Mouse (Mus musculus): ENCODE measurements around the gene Palm. TPM values are rescaled to one million over a fixed set of nuclear protein-coding genes. Genes with fewer than 3 reads are reported as not detected.
A peak's percentile ranks its signal among the peaks of the same experiment; 100 is the strongest.

Gene Palm
- polyA plus RNA-seq (2012; rRNA removed) (55.8 and 72.7 TPM in 2 replicates), polyA plus RNA-seq (2014; fragmentation: Nextera tagmentation; extraction: Ambion mirVana) (76.2 and 83.8 TPM in 2 replicates)

DNA sequence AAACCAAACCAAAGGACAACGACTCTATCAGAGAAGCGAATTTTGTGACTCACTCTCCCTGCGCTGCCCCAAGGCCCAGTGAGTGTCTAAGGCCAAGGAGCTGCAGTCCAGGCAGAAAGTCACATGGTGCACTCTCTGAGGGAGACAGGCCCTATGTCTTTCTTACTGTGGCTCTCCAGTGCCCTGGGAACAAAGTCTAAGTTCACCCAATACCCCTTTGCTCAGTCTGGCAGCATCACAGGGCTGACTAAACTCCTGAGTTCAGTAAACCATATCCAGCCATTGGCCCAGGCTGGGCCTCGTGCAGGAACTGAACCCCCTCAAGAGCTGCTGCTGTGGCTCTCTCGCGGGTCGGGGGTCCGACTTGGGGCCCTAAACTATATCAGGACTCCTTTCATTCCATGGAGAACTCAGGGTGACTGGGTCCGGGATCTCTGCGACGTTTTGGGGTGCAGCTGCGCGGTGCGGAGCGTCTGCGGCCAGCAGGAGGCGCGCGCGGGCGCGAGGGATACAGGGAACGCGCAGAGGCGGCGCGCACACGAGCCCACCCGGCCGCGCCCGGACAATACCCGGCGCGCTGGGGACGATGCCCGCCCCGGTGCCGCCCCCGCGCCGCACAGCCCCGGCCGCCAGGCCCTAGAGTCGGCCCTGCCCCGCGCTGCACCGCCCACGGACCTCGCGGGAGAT, at the start of gene Palm:
Gene Palm (plus strand): TSS at position 522 of the 687 bp plus-strand sequence.
- H3K4me3 ChIP-seq (replicated peaks; ENCODE audit: low read length), result peak within 1 kb of the TSS; percentile 76
- peak within 1 kb of the TSS; percentile 85 for H3K4me2 ChIP-seq (replicated peaks; ENCODE audit: low read depth, low read length, severe bottlenecking)
- 0 out of 2 replicates have a peak, but pooled peaks cover 3% of the 10 kb centered on the region for H3K36me3 ChIP-seq (ENCODE audit: control insufficient read depth, insufficient read depth, low read length)
- ATAC-seq (ENCODE audit: low FRiP score, low read depth) (peak; percentile 56), DNase-seq (ENCODE audit: low spot score) (peak; percentile 78)
- peaks cover 9% of the 10 kb centered on the region for H3K4me1 ChIP-seq (ENCODE audit: control insufficient read depth, insufficient read depth, low read length)
- H3K9me3 ChIP-seq (ENCODE audit: control insufficient read depth, low read length), result no peaks in the 10 kb centered on the region
- 10% methylated on average over 27 of the region's 51 CpGs for WGBS
- 0 out of 2 replicates have a peak, but pooled peaks have one; percentile 13 for TF ChIP-seq POLR2A (IDR thresholded peaks at IDR 0.05; ENCODE audit: borderline replicate concordance, extremely low read depth, insufficient read depth, insufficient read length)
- H3K27me3 ChIP-seq (ENCODE audit: control insufficient read depth, insufficient read depth, low read length), result no peaks in the 10 kb centered on the region
- H3K27ac ChIP-seq (replicated peaks; ENCODE audit: low read depth, low read length), result peak within 1 kb of the TSS; percentile 72
- peak within 1 kb of the TSS; percentile 85 for H3K9ac ChIP-seq (ENCODE audit: low read depth, low read length, severe bottlenecking)

DNA sequence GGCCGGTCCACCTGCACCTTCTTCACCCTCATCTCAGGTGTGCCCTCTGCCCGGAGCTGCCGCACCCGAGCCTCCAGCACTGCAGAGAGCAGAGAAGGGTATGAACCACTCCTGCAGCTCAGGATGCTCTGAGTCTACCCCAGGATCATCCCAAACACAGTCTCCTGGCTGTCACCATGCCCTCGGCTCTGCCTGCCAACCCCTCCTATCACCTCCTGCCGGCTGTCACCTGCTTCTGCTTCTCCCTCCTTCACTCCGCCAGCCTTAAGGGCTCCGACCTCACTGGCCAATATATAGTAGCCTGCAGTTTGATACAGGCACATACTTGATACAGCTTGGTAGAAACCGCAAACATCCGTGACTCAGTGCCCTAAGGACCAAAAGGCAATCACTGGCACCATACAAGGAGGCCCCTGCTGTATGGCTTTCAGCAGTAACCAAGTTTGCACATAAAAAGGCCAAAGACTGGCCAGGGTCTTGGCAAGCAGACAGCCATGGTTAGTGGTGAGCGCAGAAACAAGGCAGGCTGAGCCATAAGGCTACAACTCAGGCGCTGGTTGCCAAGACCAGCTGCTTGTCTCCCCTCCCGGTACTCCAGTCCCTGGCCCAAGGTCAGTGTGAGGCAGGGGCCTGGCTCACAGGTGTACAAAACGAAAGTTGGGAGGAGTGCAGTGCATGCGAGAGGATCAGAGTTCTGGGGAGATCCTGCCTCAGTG, 49.6 kb upstream of the Palm start:
- peaks cover 28% of the 10 kb centered on the region for H3K9me3 ChIP-seq (ENCODE audit: control insufficient read depth, low read length)
- ATAC-seq (ENCODE audit: low FRiP score, low read depth) (no peak), DNase-seq (ENCODE audit: low spot score) (no peak)
- peaks cover 4% of the 10 kb centered on the region; the same call in 1 of the 2 replicates for H3K4me1 ChIP-seq (ENCODE audit: control insufficient read depth, insufficient read depth, low read length)
- H3K36me3 ChIP-seq (ENCODE audit: control insufficient read depth, insufficient read depth, low read length), result peaks cover 55% of the 10 kb centered on the region
- no peak for TF ChIP-seq POLR2A (IDR thresholded peaks at IDR 0.05; ENCODE audit: borderline replicate concordance, extremely low read depth, insufficient read depth, insufficient read length)
- no peak overlapping the region for H3K9ac ChIP-seq (ENCODE audit: low read depth, low read length, severe bottlenecking)
- H3K4me3 ChIP-seq (replicated peaks; ENCODE audit: low read length), result no peak overlapping the region
- H3K4me2 ChIP-seq (replicated peaks; ENCODE audit: low read depth, low read length, severe bottlenecking), result no peak overlapping the region
- H3K27me3 ChIP-seq (ENCODE audit: control insufficient read depth, insufficient read depth, low read length), result no peaks in the 10 kb centered on the region
- no peak overlapping the region for H3K27ac ChIP-seq (replicated peaks; ENCODE audit: low read depth, low read length)
- WGBS, result 91% methylated on average over 15 of the region's 15 CpGs

DNA sequence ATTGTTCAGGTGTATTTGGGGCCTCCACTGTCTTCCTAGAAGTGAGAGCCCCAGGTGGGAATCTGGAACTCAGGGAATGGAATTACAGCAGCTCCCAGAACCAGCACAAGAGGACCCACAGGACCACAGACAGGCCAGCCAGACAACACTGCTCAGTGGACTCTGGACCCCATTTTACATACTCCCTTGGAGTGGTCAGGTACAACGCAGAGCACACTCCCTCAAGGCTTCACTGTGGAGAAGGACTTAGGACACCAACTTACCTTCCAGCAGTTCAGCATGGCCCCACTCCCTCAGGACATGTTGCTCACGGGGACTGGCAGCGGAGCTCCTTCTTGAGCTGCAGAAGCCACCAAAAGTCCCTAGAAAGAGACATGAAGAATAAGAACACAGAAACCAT, 48.0 kb upstream of the Palm start:
- no peak for ATAC-seq (ENCODE audit: low FRiP score, low read depth)
- no peak for TF ChIP-seq POLR2A (IDR thresholded peaks at IDR 0.05; ENCODE audit: borderline replicate concordance, extremely low read depth, insufficient read depth, insufficient read length)
- 81% methylated on average over 3 of the region's 3 CpGs for WGBS
- H3K36me3 ChIP-seq (ENCODE audit: control insufficient read depth, insufficient read depth, low read length), result peaks cover 39% of the 10 kb centered on the region
- H3K4me3 ChIP-seq (replicated peaks; ENCODE audit: low read length), result peak overlapping the region; percentile 50
- H3K9me3 ChIP-seq (ENCODE audit: control insufficient read depth, low read length), result peaks cover 12% of the 10 kb centered on the region
- no peak overlapping the region for H3K27ac ChIP-seq (replicated peaks; ENCODE audit: low read depth, low read length)
- no peaks in the 10 kb centered on the region for H3K27me3 ChIP-seq (ENCODE audit: control insufficient read depth, insufficient read depth, low read length)
- H3K4me2 ChIP-seq (replicated peaks; ENCODE audit: low read depth, low read length, severe bottlenecking), result peak overlapping the region; percentile 54
- H3K4me1 ChIP-seq (ENCODE audit: control insufficient read depth, insufficient read depth, low read length), result peaks cover 4% of the 10 kb centered on the region; the same call in 1 of the 2 replicates
- H3K9ac ChIP-seq (ENCODE audit: low read depth, low read length, severe bottlenecking), result no peak overlapping the region
- no peak for DNase-seq (ENCODE audit: low spot score)

DNA sequence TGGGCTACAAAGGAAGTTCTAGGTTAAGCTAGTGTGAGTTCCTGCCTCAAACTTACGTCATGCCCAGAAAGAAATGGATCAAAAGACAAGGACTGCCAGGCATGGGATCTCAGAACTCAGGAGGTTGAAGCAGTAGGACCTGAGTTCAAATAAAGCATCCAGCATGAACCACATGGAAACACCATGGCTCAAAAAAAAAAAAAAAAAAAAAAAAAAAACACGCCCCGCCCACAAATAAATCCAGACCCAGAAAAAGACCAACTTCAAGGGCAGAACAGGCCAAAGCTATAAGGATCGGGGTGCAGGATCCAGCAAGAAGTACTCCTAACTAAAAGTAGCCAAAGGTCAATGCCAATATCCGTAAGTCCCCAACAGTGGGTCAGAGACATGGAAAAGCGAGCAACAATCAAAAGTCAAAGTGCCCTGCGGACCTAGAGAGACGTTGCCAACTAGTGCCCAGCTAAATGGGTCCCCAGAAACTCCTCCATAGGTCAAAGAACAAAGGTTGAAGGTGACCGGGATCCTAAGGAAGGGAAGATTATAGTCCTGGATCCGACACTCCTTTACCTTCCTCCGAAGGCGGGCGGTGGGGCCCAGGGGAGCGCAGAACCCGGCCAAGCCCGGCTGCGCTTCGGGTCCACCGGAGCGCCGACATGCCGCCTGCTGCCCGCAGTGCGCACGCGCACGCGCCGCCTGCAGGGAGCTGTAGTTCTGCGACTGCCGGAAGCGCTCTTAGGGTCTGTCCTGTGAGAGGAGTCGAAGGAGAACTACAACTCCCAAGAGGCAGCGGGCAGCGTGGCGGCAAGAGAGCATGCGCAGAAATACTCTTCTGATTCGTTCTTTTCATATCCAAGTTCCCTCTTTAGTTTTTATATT, 47.2 kb upstream of the Palm start, which contains the start of gene Polrmt:
Gene Polrmt (minus strand): TSS at position 684 of the 876 bp plus-strand sequence.
- H3K27me3 ChIP-seq (ENCODE audit: control insufficient read depth, insufficient read depth, low read length), result no peaks in the 10 kb centered on the region
- H3K4me2 ChIP-seq (replicated peaks; ENCODE audit: low read depth, low read length, severe bottlenecking), result peak within 1 kb of the TSS; percentile 54
- peaks cover 4% of the 10 kb centered on the region; the same call in 1 of the 2 replicates for H3K4me1 ChIP-seq (ENCODE audit: control insufficient read depth, insufficient read depth, low read length)
- no peak within 1 kb of the TSS for H3K27ac ChIP-seq (replicated peaks; ENCODE audit: low read depth, low read length)
- H3K9ac ChIP-seq (ENCODE audit: low read depth, low read length, severe bottlenecking), result peak within 1 kb of the TSS; percentile 50
- peaks cover 5% of the 10 kb centered on the region; the same call in 1 of the 2 replicates for H3K9me3 ChIP-seq (ENCODE audit: control insufficient read depth, low read length)
- 2% methylated on average over 38 of the region's 38 CpGs for WGBS
- TF ChIP-seq POLR2A (IDR thresholded peaks at IDR 0.05; ENCODE audit: borderline replicate concordance, extremely low read depth, insufficient read depth, insufficient read length), result peak; percentile 66; the same call in 1 of the 2 replicates
- DNase-seq (ENCODE audit: low spot score) (peak; percentile 100), ATAC-seq (ENCODE audit: low FRiP score, low read depth) (peak; percentile 96)
- H3K4me3 ChIP-seq (replicated peaks; ENCODE audit: low read length), result peak within 1 kb of the TSS; percentile 50
- H3K36me3 ChIP-seq (ENCODE audit: control insufficient read depth, insufficient read depth, low read length), result peaks cover 32% of the 10 kb centered on the region

All from limb, embryonic 14.5 days (tissue).